25 mouse cellular contexts compared by ENCODE assay signal in the genomic region with DNA sequence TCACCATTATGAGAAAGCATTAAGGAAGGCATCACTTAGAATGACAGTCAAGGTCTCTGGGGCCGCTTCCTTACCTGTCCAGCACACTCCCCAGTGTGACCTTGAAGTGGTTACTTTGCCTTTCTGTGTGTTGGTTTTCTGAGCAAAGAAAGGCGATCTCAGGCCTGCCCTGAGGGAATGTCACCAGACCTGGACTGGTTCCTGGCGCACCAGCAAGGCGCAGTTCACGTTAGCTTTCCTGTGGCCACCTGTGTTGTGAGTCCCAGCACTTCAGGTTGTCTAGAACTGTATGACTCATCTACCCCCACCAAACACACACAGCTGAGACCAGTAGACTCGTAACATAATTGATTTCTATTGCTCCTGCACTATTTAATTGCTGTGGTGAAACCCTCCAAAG.
"Had no signal": no experiment of that assay in that cellular context is flagged by ENCODE, and none has a peak within 500 bp of the region (broad histone marks: within the 10 kb centered on the region; RNA-seq: fewer than 3 reads in every experiment).

No protein-coding gene starts in this region.

- H3K9me3 ChIP-seq: heart, embryonic 10.5 days; heart, embryonic 13.5 days; heart, embryonic 15.5 days; hindbrain, embryonic 13.5 days; hindbrain, embryonic 15.5 days; kidney, embryonic 15.5 days; limb, embryonic 13.5 days; limb, embryonic 15.5 days; liver, embryonic 12.5 days had no signal

- H3K27ac ChIP-seq: heart, embryonic 10.5 days; hindbrain, embryonic 13.5 days; hindbrain, embryonic 15.5 days; hindbrain, postnatal 0 days; kidney, embryonic 15.5 days; kidney, postnatal 0 days; limb, embryonic 13.5 days; limb, embryonic 15.5 days; liver, embryonic 12.5 days; liver, embryonic 14.5 days had no signal

- DNase-seq: gastrocnemius, postnatal 14 days; gastrocnemius, postnatal 36 days; heart, adult 18-20 months; heart, postnatal 14 days; heart, postnatal 36 days; kidney, adult 11 months; kidney, adult 2 months; kidney, adult 9 months; kidney, postnatal 14 days; kidney, postnatal 36 days; layer of hippocampus, adult 9-11 months; layer of hippocampus, postnatal 36 days; left cerebral cortex, postnatal 4 days had no signal

- H3K4me3 ChIP-seq: heart, embryonic 10.5 days; heart, embryonic 13.5 days; heart, embryonic 15.5 days; hindbrain, embryonic 13.5 days; hindbrain, embryonic 15.5 days; kidney, embryonic 15.5 days; limb, embryonic 13.5 days; limb, embryonic 15.5 days; liver, embryonic 12.5 days had no signal

- H3K4me2 ChIP-seq: heart, embryonic 13.5 days; heart, embryonic 15.5 days; hindbrain, embryonic 13.5 days; hindbrain, embryonic 15.5 days; kidney, embryonic 15.5 days; limb, embryonic 13.5 days; limb, embryonic 15.5 days; liver, embryonic 12.5 days had no signal

- H3K36me3 ChIP-seq: heart, embryonic 10.5 days; heart, embryonic 13.5 days; heart, embryonic 15.5 days; hindbrain, embryonic 15.5 days; kidney, embryonic 15.5 days; limb, embryonic 15.5 days; liver, embryonic 12.5 days had no signal

- H3K27me3 ChIP-seq: heart, embryonic 13.5 days; heart, embryonic 15.5 days; hindbrain, embryonic 13.5 days; hindbrain, embryonic 15.5 days; kidney, embryonic 15.5 days; limb, embryonic 13.5 days; limb, embryonic 15.5 days; liver, embryonic 12.5 days had no signal

- H3K4me1 ChIP-seq: hindbrain, embryonic 15.5 days; liver, embryonic 12.5 days had no signal

- ATAC-seq: liver, embryonic 12.5 days had no signal

- H3K9ac ChIP-seq: heart, embryonic 13.5 days; heart, embryonic 15.5 days; hindbrain, embryonic 13.5 days; hindbrain, embryonic 15.5 days; kidney, embryonic 15.5 days; limb, embryonic 13.5 days; limb, embryonic 15.5 days; liver, embryonic 12.5 days; liver, embryonic 14.5 days had no signal
